Mouse (Mus musculus) embryonic facial prominence, embryonic 15.5 days (tissue): ENCODE results near the gene Ubfd1. TPM values are rescaled to one million over a fixed set of nuclear protein-coding genes. Genes with fewer than 3 reads are reported as not detected.

ENCODE experiments used
- ATAC-seq: fragments of 200-750 bp; cut with Nextera tagmentation; 2 replicates; pipeline ENCODE4 v1.8.0; 2017; ENCODE audit warnings: low read depth, moderate TSS enrichment; ENCODE audit not compliant: insufficient number of reproducible peaks, low FRiP score, low TSS enrichment
- H3K27ac ChIP-seq: fragments of 300-500 bp; sonication (generic); replicated peaks from 2 replicates; pipeline ENCODE4 v1.5.1; 2015; ENCODE audit warnings: mild to moderate bottlenecking, inconsistent platforms
- H3K27me3 ChIP-seq: fragments of 300-500 bp; sonication (generic); 2 replicates; pipeline ENCODE4 v1.6.1; 2015; ENCODE audit warnings: inconsistent platforms
- H3K36me3 ChIP-seq: fragments of 300-500 bp; sonication (generic); 2 replicates; pipeline ENCODE4 v1.6.1; 2015; ENCODE audit warnings: mild to moderate bottlenecking, inconsistent platforms
- H3K4me1 ChIP-seq: fragments of 300-500 bp; sonication (generic); 2 replicates; pipeline ENCODE4 v1.6.1; 2015; ENCODE audit warnings: inconsistent platforms
- H3K4me2 ChIP-seq: fragments of 300-500 bp; sonication (generic); replicated peaks from 2 replicates; pipeline ENCODE4 v1.6.1; 2015; ENCODE audit warnings: mild to moderate bottlenecking, inconsistent platforms
- H3K4me3 ChIP-seq: fragments of 300-500 bp; sonication (generic); replicated peaks from 2 replicates; pipeline ENCODE4 v1.5.1; 2015; ENCODE audit warnings: mild to moderate bottlenecking, inconsistent platforms
- H3K9ac ChIP-seq: fragments of 300-500 bp; sonication (generic); 2 replicates; pipeline ENCODE4 v1.6.1; 2015; ENCODE audit warnings: inconsistent platforms
- H3K9me3 ChIP-seq: fragments of 300-500 bp; sonication (generic); replicated peaks from 2 replicates; pipeline ENCODE4 v1.6.1; 2016; ENCODE audit warnings: inconsistent platforms
- WGBS: fragments of 180-500 bp; shearing (Covaris S2); methylation state at CpG from one replicate; pipeline ENCODE4 v1.1.7; 2015; 5-methylcytosine and 5-hydroxymethylcytosine counted together
- polyA plus RNA-seq: library from polyadenylated mRNA; unstranded; fragments of >200 nt; fragmentation: Nextera tagmentation; extraction: Ambion mirVana; gene quantifications from 2 replicates; pipeline ENCODE4 v1.2.1, GENCODE M21; 2015

Gene Ubfd1
- 61.6 and 63.0 TPM in 2 replicates for polyA plus RNA-seq

GRCm38 (mm10) chr7:122066945-122067516 lies at the start of gene Ubfd1, which contains the start of gene Ears2:
Gene Ubfd1, plus strand, starts transcription at chr7:122067175.
Gene Ears2, minus strand, starts transcription at chr7:122067263.
- Histone ChIP-seq H3K9ac (peak within 1 kb of the TSS; percentile 99), H3K27ac (peak within 1 kb of the TSS; percentile 97), H3K9me3 (no peaks in the 10 kb centered on the region), H3K27me3 (no peaks in the 10 kb centered on the region), H3K4me3 (peak within 1 kb of the TSS; percentile 100), H3K36me3 (peaks cover 37% of the 10 kb centered on the region), H3K4me1 (peaks cover 29% of the 10 kb centered on the region), H3K4me2 (peak within 1 kb of the TSS; percentile 79)
- WGBS = under 1% methylated on average over 59 of the region's 60 CpGs
- ATAC-seq = peak; percentile 98

DNA sequence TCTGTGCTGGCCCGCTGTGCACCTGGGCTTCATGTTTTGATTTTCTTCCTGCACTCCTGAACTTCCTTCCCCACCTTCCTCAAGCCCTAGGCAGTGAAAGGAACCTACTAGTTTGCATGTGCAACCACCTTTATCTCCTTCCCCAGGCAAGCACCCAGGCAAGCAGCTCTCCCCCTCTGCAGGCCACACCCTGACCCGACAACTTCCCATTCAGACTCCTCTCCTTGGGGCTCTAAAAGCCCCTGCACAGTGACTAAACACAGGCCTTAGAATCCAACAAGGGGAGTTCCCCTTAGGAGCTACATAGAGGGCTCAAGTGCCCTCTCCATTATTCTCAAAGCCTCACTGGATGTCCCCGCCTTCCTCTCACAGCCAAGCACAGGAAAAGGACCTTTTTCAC lies 48.7 kb upstream of the Ubfd1 start:
- Histone ChIP-seq H3K9me3 (no peaks in the 10 kb centered on the region), H3K27me3 (no peaks in the 10 kb centered on the region), H3K4me1 (peaks cover 32% of the 10 kb centered on the region), H3K4me3 (no peak overlapping the region), H3K4me2 (0 out of 2 replicates have a peak overlapping the region, but pooled peaks have one; percentile 69), H3K9ac (no peak overlapping the region), H3K36me3 (no peaks in the 10 kb centered on the region), H3K27ac (no peak overlapping the region)
- ATAC-seq = no peak
- WGBS = 70% methylated on average over 3 of the region's 3 CpGs

DNA sequence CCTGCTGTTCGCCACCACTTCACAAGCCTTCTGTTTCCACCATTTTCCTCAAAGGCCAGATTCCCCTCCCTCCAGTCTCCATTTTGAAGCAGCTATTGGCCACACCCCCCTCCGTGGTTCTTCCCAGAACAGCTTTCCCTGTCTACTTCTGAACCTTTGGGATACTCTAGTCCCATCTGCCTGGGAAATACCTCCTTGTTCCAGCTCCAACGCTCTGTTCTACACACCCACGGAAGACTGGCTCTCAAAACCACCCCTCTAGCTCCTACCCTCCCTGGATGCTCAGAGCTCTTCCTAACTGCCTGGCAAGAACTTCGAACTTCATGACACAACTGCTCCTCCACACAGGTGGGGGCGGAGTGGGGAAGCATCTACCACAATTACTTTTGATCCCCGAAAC lies 48.0 kb upstream of the Ubfd1 start:
- no peak for ATAC-seq
- Histone ChIP-seq H3K27me3 (no peaks in the 10 kb centered on the region), H3K36me3 (no peaks in the 10 kb centered on the region), H3K9ac (no peak overlapping the region), H3K4me1 (peaks cover 32% of the 10 kb centered on the region), H3K4me2 (peak overlapping the region; percentile 69), H3K9me3 (no peaks in the 10 kb centered on the region), H3K4me3 (0 out of 2 replicates have a peak overlapping the region, but pooled peaks have one; percentile 58), H3K27ac (no peak overlapping the region)
- WGBS = 80% methylated on average over 7 of the region's 7 CpGs

DNA sequence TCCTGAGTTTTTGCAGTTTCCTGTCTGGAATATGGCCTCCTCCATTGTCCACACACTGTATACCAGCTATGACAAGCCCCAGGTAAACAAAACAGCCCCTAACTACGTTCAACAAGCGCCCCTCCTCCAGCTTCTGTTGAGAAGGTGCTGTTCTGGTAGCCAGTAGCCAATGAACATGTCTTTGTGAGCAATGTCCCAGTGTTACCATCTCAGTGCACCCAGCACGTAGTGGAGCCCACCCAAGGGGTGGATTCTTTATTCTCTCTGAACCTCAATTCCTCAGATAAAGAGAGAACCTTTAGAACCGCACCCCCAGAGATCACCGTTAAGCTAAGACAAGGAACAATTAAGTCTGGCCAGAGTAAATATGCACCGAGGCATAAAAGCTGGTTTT lies 46.7 kb upstream of the Ubfd1 start:
- no peak for ATAC-seq
- H3K27ac ChIP-seq = peak overlapping the region; percentile 79
- H3K36me3 ChIP-seq = no peaks in the 10 kb centered on the region
- peaks cover 29% of the 10 kb centered on the region for H3K4me1 ChIP-seq
- H3K9ac ChIP-seq = peak overlapping the region; percentile 35
- H3K9me3 ChIP-seq = no peaks in the 10 kb centered on the region
- WGBS = 2% methylated on average over 6 of the region's 6 CpGs
- H3K4me2 ChIP-seq = peak overlapping the region; percentile 69
- H3K4me3 ChIP-seq = peak overlapping the region; percentile 58
- H3K27me3 ChIP-seq = no peaks in the 10 kb centered on the region

GRCm38 (mm10) chr7:122020667-122021354 lies 46.2 kb upstream of the Ubfd1 start, which contains the start of gene Gga2:
Gene Gga2, minus strand, starts transcription at chr7:122021222.
- WGBS = under 1% methylated on average over 50 of the region's 50 CpGs
- Histone ChIP-seq H3K4me2 (peak within 1 kb of the TSS; percentile 69), H3K27ac (peak within 1 kb of the TSS; percentile 79), H3K4me3 (peak within 1 kb of the TSS; percentile 58), H3K27me3 (no peaks in the 10 kb centered on the region), H3K36me3 (no peaks in the 10 kb centered on the region), H3K9ac (peak within 1 kb of the TSS; percentile 35), H3K4me1 (peaks cover 23% of the 10 kb centered on the region), H3K9me3 (no peaks in the 10 kb centered on the region)
- peak; percentile 88 for ATAC-seq

DNA sequence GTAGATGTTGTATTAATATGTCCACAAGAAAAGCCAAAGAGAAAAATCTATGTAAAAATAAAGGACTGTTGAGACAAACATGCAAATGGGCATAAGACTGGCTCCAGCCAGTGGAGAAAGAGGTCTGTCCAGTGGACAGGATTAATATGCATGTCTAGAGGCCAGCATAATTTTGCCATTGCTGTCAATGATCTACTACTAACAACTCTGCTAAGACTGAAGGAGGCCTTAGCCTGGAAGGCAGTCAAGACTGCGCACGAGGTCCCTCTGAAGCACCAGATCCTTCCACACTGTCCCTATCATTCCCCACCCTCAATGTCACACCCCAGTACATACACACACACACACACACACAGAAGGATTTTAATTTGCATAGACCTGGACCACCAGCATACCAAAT lies 44.8 kb upstream of the Ubfd1 start:
- Histone ChIP-seq H3K36me3 (no peaks in the 10 kb centered on the region), H3K4me1 (peaks cover 18% of the 10 kb centered on the region), H3K4me2 (no peak overlapping the region), H3K9ac (no peak overlapping the region), H3K27ac (no peak overlapping the region), H3K4me3 (no peak overlapping the region), H3K27me3 (no peaks in the 10 kb centered on the region), H3K9me3 (no peaks in the 10 kb centered on the region)
- ATAC-seq = no peak
- 93% methylated on average over 2 of the region's 2 CpGs for WGBS

GRCm38 (mm10) chr7:122033371-122033770 lies 33.6 kb upstream of the Ubfd1 start:
- H3K9me3 ChIP-seq = no peaks in the 10 kb centered on the region
- WGBS = 59% methylated on average over 3 of the region's 3 CpGs
- H3K36me3 ChIP-seq = peaks cover 5% of the 10 kb centered on the region; the same call in 1 of the 2 replicates
- no peak overlapping the region for H3K9ac ChIP-seq
- H3K27me3 ChIP-seq = no peaks in the 10 kb centered on the region
- no peaks in the 10 kb centered on the region for H3K4me1 ChIP-seq
- ATAC-seq = no peak
- H3K4me3 ChIP-seq = no peak overlapping the region
- H3K27ac ChIP-seq = no peak overlapping the region
- H3K4me2 ChIP-seq = no peak overlapping the region

GRCm38 (mm10) chr7:122034348-122034747 lies 32.6 kb upstream of the Ubfd1 start:
- H3K4me3 ChIP-seq = no peak overlapping the region
- H3K4me2 ChIP-seq = no peak overlapping the region
- 40% methylated on average over 2 of the region's 2 CpGs for WGBS
- H3K27ac ChIP-seq = no peak overlapping the region
- no peaks in the 10 kb centered on the region for H3K4me1 ChIP-seq
- ATAC-seq = no peak
- no peaks in the 10 kb centered on the region for H3K9me3 ChIP-seq
- no peak overlapping the region for H3K9ac ChIP-seq
- peaks cover 15% of the 10 kb centered on the region; the same call in 1 of the 2 replicates for H3K36me3 ChIP-seq
- no peaks in the 10 kb centered on the region for H3K27me3 ChIP-seq

- Histone ChIP-seq H3K36me3 (peaks cover 39% of the 10 kb centered on the region), H3K4me2 (no peak overlapping the region), H3K27ac (no peak overlapping the region), H3K4me3 (no peak overlapping the region), H3K27me3 (no peaks in the 10 kb centered on the region), H3K9ac (no peak overlapping the region), H3K4me1 (no peaks in the 10 kb centered on the region), H3K9me3 (no peaks in the 10 kb centered on the region)
- WGBS = 85% methylated on average over 8 of the region's 8 CpGs
- no peak for ATAC-seq
These were observed 22.9 kb upstream of the Ubfd1 start for GRCm38 (mm10) chr7:122044106-122044505.

DNA sequence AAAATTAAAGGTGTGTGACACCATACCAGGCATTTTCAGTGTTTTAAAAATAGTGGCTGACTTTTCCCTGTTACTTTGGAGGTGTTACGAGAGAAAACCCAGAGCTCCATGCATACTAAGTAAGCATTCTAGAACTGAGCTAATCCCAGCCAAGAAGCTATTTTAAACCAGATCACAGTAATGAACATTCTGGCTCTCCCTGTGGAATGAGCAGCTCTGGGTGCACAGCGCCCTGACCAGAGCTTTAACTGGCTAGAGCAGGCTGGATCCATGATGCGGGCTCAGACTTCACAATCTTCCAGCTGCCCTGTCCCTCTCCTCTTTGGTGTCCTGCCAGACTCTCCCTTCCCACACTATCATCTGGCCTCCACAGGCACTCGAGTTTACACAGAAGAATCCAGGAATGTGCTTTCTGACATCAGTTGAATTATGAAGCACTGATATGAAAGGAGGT lies 21.8 kb upstream of the Ubfd1 start:
- Histone ChIP-seq H3K9ac (no peak overlapping the region), H3K4me1 (no peaks in the 10 kb centered on the region), H3K27ac (no peak overlapping the region), H3K36me3 (peaks cover 32% of the 10 kb centered on the region), H3K4me2 (no peak overlapping the region), H3K27me3 (no peaks in the 10 kb centered on the region), H3K4me3 (no peak overlapping the region), H3K9me3 (no peaks in the 10 kb centered on the region)
- ATAC-seq = no peak
- WGBS = 79% methylated on average over 4 of the region's 4 CpGs

GRCm38 (mm10) chr7:122045711-122046110 lies 21.3 kb upstream of the Ubfd1 start:
- Histone ChIP-seq H3K4me1 (no peaks in the 10 kb centered on the region), H3K27ac (no peak overlapping the region), H3K4me2 (no peak overlapping the region), H3K36me3 (peaks cover 32% of the 10 kb centered on the region), H3K9me3 (no peaks in the 10 kb centered on the region), H3K4me3 (no peak overlapping the region), H3K27me3 (no peaks in the 10 kb centered on the region), H3K9ac (no peak overlapping the region)
- no peak for ATAC-seq
- WGBS = 90% methylated on average over 1 of the region's 1 CpGs
